Mouse (Mus musculus) lung, postnatal 0 days (tissue): ENCODE data around the gene Phlda2.
A peak's percentile ranks its signal among the peaks of the same experiment; 100 is the strongest.

Experiments
- CTCF ChIP-seq: IDR thresholded peaks from 2 replicates; pipeline ENCODE4 v1.5.1; 2016; ENCODE audit warnings: antibody characterized with exemption, mild to moderate bottlenecking
- EP300 ChIP-seq: IDR thresholded peaks from 2 replicates; pipeline ENCODE4 v1.6.1; 2016; ENCODE audit warnings: antibody characterized with exemption, mild to moderate bottlenecking, control low read depth

- TF ChIP-seq EP300 (no peak), CTCF (0 out of 2 replicates have a peak, but pooled peaks have one; percentile 12)
Observed at GRCm38 (mm10) chr7:143460217-143460834, 42.6 kb downstream of the Phlda2 start.
